Mouse (Mus musculus): Measurements from ENCODE around the gene Sfpq. TPM values are rescaled to one million over a fixed set of nuclear protein-coding genes. Genes with fewer than 3 reads are reported as not detected.
A peak's percentile ranks its signal among the peaks of the same experiment; 100 is the strongest.

The Sfpq gene
- polyA plus RNA-seq, 1 experiment from 2014 or later: 176 TPM

DNA sequence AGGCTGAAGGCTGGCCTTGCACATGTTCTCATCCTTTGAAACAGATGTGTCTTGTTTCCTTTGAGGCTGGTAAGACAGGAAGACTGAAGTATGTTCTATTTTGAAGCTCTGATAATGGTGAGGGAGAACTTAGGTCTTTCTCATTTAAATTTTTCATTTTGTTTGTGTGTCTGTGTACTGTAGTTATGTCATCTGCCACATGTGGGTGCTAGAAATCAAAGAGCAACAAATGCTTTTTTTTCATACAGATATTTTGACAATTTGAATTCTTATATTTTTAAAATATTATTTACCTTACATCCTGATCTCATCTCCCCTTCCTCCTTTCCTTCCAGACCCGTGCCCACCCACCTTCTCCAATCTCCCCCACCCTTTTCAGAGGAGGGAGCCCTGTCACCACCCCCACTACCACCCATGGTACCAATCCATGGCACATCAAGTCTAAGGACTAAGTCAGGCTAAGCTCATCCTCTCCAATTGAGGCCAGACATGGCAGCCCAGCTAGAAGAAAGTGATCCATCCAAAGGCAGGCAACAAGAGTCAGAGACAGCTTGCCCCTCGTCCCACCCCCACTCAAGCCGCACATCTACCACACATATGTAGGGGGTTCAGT, 18.9 kb downstream of the Sfpq start:
- ATAC-seq (ENCODE audit: low FRiP score) (no peak), DNase-seq (ENCODE audit: low spot score) (no peak)
- Histone ChIP-seq H3K4me1 (replicated peaks; ENCODE audit: control insufficient read depth, insufficient read depth, low read length) (no peaks in the 10 kb centered on the region), H3K4me2 (replicated peaks; ENCODE audit: low read depth, low read length) (no peak overlapping the region), H3K27ac (ENCODE audit: low read depth, low read length) (no peak overlapping the region), H3K27me3 (ENCODE audit: control insufficient read depth, insufficient read depth, low read length) (no peaks in the 10 kb centered on the region), H3K4me3 (ENCODE audit: low read depth, low read length) (no peak overlapping the region), H3K9me3 (ENCODE audit: control insufficient read depth, low read length) (no peaks in the 10 kb centered on the region), H3K9ac (ENCODE audit: low read depth, low read length) (no peak overlapping the region), H3K36me3 (ENCODE audit: control insufficient read depth, insufficient read depth, low read length) (peaks cover 16% of the 10 kb centered on the region)
- WGBS: 87% methylated on average over 3 of the region's 3 CpGs

DNA sequence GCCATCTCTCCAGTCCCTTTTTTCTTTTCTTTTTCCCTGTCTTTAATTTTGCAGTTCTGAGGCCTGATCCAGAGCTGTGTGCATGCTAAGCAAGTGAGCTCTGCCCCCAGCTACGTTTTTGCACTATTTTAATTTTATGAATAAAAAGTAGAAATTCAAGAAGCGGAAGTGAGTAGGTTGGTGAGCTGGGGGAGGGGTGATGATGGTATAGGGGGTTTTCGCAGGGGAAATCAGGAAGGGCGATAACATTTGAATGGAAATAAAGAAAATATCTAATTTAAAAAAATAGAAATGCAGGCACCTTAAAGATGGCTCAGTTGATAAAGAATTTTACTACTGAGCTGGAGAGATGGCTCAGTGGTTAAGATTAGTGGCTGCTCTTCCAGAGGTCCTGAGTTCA, 22.4 kb downstream of the Sfpq start:
- Histone ChIP-seq H3K36me3 (ENCODE audit: control insufficient read depth, insufficient read depth, low read length) (peaks cover 8% of the 10 kb centered on the region; the same call in 1 of the 2 replicates), H3K4me3 (ENCODE audit: low read depth, low read length) (no peak overlapping the region), H3K27ac (ENCODE audit: low read depth, low read length) (no peak overlapping the region), H3K4me1 (replicated peaks; ENCODE audit: control insufficient read depth, insufficient read depth, low read length) (no peaks in the 10 kb centered on the region), H3K9me3 (ENCODE audit: control insufficient read depth, low read length) (no peaks in the 10 kb centered on the region), H3K9ac (ENCODE audit: low read depth, low read length) (no peak overlapping the region), H3K4me2 (replicated peaks; ENCODE audit: low read depth, low read length) (no peak overlapping the region), H3K27me3 (ENCODE audit: control insufficient read depth, insufficient read depth, low read length) (no peaks in the 10 kb centered on the region)
- no peak for DNase-seq (ENCODE audit: low spot score)
- WGBS: 84% methylated on average over 4 of the region's 4 CpGs
- ATAC-seq (ENCODE audit: low FRiP score): no peak

DNA sequence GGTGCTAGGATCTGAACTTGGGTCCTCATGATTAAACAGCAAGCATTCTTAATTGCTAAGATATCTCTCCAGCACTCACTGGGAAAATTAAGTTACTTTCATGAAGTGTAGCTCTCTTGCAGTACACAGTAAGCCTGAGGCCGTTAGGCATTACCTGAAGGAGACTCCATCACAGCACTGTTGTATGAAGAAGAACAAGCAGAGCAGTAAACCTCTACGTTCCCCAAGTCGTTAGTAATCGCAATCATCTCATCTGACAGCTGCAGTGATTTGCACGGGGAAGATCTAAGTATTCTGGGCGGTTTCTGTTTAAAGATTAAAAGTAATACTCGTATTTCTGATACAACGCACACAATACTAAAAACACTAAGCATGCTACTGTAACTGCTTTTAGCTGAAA, 30.0 kb downstream of the Sfpq start:
- Histone ChIP-seq H3K4me3 (ENCODE audit: low read depth, low read length) (no peak overlapping the region), H3K9me3 (ENCODE audit: control insufficient read depth, low read length) (no peaks in the 10 kb centered on the region), H3K9ac (ENCODE audit: low read depth, low read length) (no peak overlapping the region), H3K4me1 (replicated peaks; ENCODE audit: control insufficient read depth, insufficient read depth, low read length) (no peaks in the 10 kb centered on the region), H3K27me3 (ENCODE audit: control insufficient read depth, insufficient read depth, low read length) (no peaks in the 10 kb centered on the region), H3K27ac (ENCODE audit: low read depth, low read length) (no peak overlapping the region), H3K36me3 (ENCODE audit: control insufficient read depth, insufficient read depth, low read length) (no peaks in the 10 kb centered on the region; the same call in 1 of the 2 replicates), H3K4me2 (replicated peaks; ENCODE audit: low read depth, low read length) (no peak overlapping the region)
- no peak for ATAC-seq (ENCODE audit: low FRiP score)
- no peak for DNase-seq (ENCODE audit: low spot score)
- WGBS: 92% methylated on average over 8 of the region's 8 CpGs

DNA sequence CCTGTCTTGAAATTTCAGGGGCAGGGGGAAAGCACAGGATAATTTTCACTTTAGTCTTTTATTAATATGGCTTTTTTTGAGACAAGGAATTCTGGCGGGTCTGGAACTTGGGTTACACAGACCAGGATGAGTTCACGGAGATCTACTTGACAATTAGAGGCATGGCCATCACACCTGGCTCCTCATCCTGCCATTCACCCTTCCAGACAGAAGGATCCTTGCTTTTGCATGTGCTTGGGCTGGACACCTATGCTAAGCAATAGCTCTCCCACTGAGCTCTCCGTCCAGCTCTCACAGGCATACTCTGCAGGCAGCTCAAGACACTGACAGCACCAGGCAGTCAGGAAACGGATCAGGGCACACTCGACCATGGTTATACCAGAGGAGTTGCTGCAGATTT, 31.9 kb downstream of the Sfpq start:
- Histone ChIP-seq H3K4me1 (replicated peaks; ENCODE audit: control insufficient read depth, insufficient read depth, low read length) (no peaks in the 10 kb centered on the region), H3K4me2 (replicated peaks; ENCODE audit: low read depth, low read length) (no peak overlapping the region), H3K4me3 (ENCODE audit: low read depth, low read length) (no peak overlapping the region), H3K36me3 (ENCODE audit: control insufficient read depth, insufficient read depth, low read length) (no peaks in the 10 kb centered on the region), H3K9ac (ENCODE audit: low read depth, low read length) (no peak overlapping the region), H3K9me3 (ENCODE audit: control insufficient read depth, low read length) (no peaks in the 10 kb centered on the region), H3K27ac (ENCODE audit: low read depth, low read length) (no peak overlapping the region), H3K27me3 (ENCODE audit: control insufficient read depth, insufficient read depth, low read length) (no peaks in the 10 kb centered on the region)
- DNase-seq (ENCODE audit: low spot score) (no peak), ATAC-seq (ENCODE audit: low FRiP score) (no peak)
- WGBS: 95% methylated on average over 5 of the region's 5 CpGs

DNA sequence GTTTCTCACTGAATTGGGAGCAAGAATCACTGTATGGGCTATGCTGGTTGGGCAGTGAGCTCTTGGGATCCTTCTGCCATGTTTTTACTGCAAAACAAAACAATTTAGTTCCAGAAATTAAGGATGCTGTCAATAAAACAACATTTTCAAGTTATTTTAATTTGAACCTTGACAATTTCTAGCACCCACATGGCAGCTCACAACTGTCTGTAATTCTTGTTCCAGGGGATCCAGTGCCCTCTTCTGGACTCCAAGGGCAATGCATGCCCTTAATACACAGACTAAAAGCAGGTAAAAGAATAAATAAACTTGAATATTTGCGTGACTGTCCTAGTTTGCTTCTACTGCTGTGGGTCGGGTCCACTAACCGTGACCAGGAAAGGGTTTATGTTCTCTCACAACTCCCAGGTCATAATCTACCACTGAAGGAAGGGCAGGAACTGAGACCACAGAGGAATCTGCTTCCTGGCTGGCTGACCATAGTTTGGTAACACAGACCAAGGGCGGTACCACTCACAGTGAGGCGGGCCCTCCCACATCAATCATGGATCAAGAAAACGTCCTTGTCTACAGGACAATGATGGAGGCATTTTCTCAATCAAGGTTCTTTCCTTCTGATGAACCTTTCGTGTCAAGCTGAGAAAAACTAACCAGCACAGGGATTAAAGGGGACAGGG, 33.5 kb downstream of the Sfpq start:
- Histone ChIP-seq H3K4me1 (replicated peaks; ENCODE audit: control insufficient read depth, insufficient read depth, low read length) (no peaks in the 10 kb centered on the region), H3K9me3 (ENCODE audit: control insufficient read depth, low read length) (no peaks in the 10 kb centered on the region), H3K4me3 (ENCODE audit: low read depth, low read length) (no peak overlapping the region), H3K4me2 (replicated peaks; ENCODE audit: low read depth, low read length) (no peak overlapping the region), H3K36me3 (ENCODE audit: control insufficient read depth, insufficient read depth, low read length) (no peaks in the 10 kb centered on the region), H3K27me3 (ENCODE audit: control insufficient read depth, insufficient read depth, low read length) (no peaks in the 10 kb centered on the region), H3K9ac (ENCODE audit: low read depth, low read length) (no peak overlapping the region), H3K27ac (ENCODE audit: low read depth, low read length) (no peak overlapping the region)
- DNase-seq (ENCODE audit: low spot score): no peak
- WGBS: 80% methylated on average over 7 of the region's 7 CpGs
- ATAC-seq (ENCODE audit: low FRiP score): no peak

DNA sequence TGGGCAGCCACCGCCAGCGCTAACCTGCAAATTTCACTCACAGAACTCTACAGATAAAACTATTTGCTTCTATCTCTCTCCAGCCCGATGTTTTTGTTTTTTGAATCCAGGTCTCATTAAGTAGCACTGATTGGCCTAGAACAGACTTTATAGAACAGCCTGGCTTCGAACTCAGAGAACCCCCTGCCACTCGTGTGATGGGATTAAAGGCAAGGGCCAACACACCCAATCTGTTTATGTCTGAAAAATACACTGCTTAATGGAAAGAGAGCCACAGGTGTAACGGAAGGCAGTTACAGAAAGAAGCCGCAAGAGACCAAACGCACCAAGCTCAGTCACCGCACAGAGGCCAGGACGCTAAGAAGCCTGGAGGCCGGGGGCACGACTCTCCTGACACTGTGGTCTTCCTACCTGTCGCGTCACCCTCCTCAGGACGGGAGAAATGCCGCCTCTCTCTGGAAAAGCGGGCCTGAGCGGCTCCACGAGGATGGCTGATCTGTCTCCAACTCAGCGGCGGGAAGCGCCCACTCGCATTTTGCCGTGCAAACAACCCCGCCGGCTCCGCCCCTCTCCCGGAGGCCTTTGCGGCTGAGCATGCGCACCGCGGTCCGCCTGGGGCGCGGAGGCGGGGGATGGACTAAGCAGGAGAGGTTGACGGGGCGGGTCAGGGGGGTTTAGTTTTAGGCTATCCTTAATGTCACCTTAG, 39.6 kb downstream of the Sfpq start, which contains the start of gene Zmym1:
TSS of gene Zmym1 (minus strand) at position 568 of the 706 bp plus-strand sequence.
- H3K4me1 ChIP-seq (replicated peaks; ENCODE audit: control insufficient read depth, insufficient read depth, low read length): no peaks in the 10 kb centered on the region
- peak within 1 kb of the TSS; percentile 42; the same call in 1 of the 2 replicates for H3K27ac ChIP-seq (ENCODE audit: low read depth, low read length)
- H3K9ac ChIP-seq (ENCODE audit: low read depth, low read length): peak within 1 kb of the TSS; percentile 81
- no peaks in the 10 kb centered on the region for H3K27me3 ChIP-seq (ENCODE audit: control insufficient read depth, insufficient read depth, low read length)
- peak within 1 kb of the TSS; percentile 84 for H3K4me3 ChIP-seq (ENCODE audit: low read depth, low read length)
- ATAC-seq (ENCODE audit: low FRiP score): peak; percentile 83
- DNase-seq (ENCODE audit: low spot score): peak; percentile 93
- peak within 1 kb of the TSS; percentile 82 for H3K4me2 ChIP-seq (replicated peaks; ENCODE audit: low read depth, low read length)
- WGBS: 1% methylated on average over 38 of the region's 38 CpGs
- no peaks in the 10 kb centered on the region for H3K9me3 ChIP-seq (ENCODE audit: control insufficient read depth, low read length)
- H3K36me3 ChIP-seq (ENCODE audit: control insufficient read depth, insufficient read depth, low read length): no peaks in the 10 kb centered on the region

DNA sequence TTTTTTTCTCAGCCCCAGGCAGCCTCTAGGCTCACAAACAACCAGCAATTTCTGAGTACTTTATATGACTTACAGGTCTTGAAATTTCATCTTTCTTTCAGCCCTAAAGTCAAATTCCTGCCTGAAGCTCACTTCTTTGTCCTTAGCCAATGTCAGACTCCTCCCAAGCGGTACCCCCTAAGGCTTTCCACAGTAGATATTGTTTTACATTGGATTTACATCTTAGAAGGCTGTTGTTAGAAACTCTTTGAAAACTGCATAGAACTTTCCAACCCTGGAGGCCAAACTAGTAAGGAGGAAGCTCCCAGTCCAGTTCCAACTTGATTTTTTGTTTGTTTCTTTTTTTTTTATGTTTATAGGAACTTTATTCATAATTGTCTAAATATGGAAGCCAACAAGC, 42.9 kb downstream of the Sfpq start:
- no peak overlapping the region for H3K9ac ChIP-seq (ENCODE audit: low read depth, low read length)
- no peaks in the 10 kb centered on the region for H3K4me1 ChIP-seq (replicated peaks; ENCODE audit: control insufficient read depth, insufficient read depth, low read length)
- no peaks in the 10 kb centered on the region for H3K36me3 ChIP-seq (ENCODE audit: control insufficient read depth, insufficient read depth, low read length)
- no peak overlapping the region for H3K27ac ChIP-seq (ENCODE audit: low read depth, low read length)
- no peak overlapping the region for H3K4me3 ChIP-seq (ENCODE audit: low read depth, low read length)
- ATAC-seq (ENCODE audit: low FRiP score) (no peak), DNase-seq (ENCODE audit: low spot score) (no peak)
- no peak overlapping the region for H3K4me2 ChIP-seq (replicated peaks; ENCODE audit: low read depth, low read length)
- H3K9me3 ChIP-seq (ENCODE audit: control insufficient read depth, low read length): no peaks in the 10 kb centered on the region
- no peaks in the 10 kb centered on the region for H3K27me3 ChIP-seq (ENCODE audit: control insufficient read depth, insufficient read depth, low read length)
- 32% methylated on average over 1 of the region's 1 CpGs for WGBS

DNA sequence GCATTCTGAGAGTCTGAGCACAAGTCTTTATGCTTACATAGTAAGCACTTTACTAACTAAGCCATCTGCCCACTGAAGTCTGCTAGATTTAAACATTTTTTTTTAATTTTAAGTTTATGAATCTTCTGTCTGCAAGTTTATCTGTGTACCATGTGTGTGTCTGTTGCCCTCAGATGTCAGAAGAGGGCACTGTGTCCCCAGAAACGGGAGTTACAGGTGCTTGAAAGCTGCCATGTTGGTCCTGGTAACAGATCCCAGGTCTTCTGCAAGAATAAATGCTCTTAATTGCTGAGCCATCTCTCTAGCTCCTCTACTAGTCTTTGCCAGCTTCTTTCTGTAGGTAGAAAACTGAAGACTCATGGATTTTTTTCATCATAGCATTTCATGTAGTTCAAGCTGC, 53.8 kb downstream of the Sfpq start:
- Histone ChIP-seq H3K27ac (ENCODE audit: low read depth, low read length) (no peak overlapping the region), H3K9ac (ENCODE audit: low read depth, low read length) (no peak overlapping the region), H3K4me2 (replicated peaks; ENCODE audit: low read depth, low read length) (no peak overlapping the region), H3K4me1 (replicated peaks; ENCODE audit: control insufficient read depth, insufficient read depth, low read length) (no peaks in the 10 kb centered on the region), H3K27me3 (ENCODE audit: control insufficient read depth, insufficient read depth, low read length) (no peaks in the 10 kb centered on the region), H3K36me3 (ENCODE audit: control insufficient read depth, insufficient read depth, low read length) (no peaks in the 10 kb centered on the region), H3K9me3 (ENCODE audit: control insufficient read depth, low read length) (no peaks in the 10 kb centered on the region), H3K4me3 (ENCODE audit: low read depth, low read length) (no peak overlapping the region)
- DNase-seq (ENCODE audit: low spot score): no peak
- no peak for ATAC-seq (ENCODE audit: low FRiP score)
- 76% methylated on average over 1 of the region's 1 CpGs for WGBS
